28 mouse cellular contexts compared by ENCODE assay signal in the genomic region with DNA sequence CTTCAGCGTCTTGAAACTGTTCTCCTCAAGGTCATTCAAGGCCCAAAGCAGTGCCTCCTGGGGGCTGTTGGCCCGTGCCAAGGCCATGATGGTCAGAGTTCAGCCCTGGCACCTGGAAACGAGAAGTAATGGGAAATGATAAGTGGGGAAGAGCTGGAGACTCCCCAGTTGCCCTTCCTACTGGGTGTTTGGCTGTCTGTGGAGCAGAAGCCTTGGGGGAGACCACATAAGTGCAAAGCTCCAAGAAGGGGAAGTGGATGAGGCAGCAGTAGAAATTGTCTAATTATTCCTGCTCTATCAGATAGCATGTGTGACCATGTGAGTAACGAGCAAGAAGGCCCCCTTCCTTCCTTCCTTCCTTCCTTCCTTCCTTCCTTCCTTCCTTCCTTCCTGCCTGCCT. TPM values are rescaled to one million over a fixed set of nuclear protein-coding genes. Genes with fewer than 3 reads are reported as not detected.
"Had no signal": no experiment of that assay in that cellular context is flagged by ENCODE, and none has a peak within 500 bp of the region (broad histone marks: within the 10 kb centered on the region; RNA-seq: fewer than 3 reads in every experiment).

No protein-coding gene starts in this region.

- H3K36me3 ChIP-seq: kidney, embryonic 15.5 days; limb, embryonic 12.5 days; limb, embryonic 15.5 days had no signal

- H3K27ac ChIP-seq: kidney, embryonic 15.5 days; limb, embryonic 12.5 days; limb, embryonic 15.5 days; liver, embryonic 14.5 days; macrophage had no signal

- H3K9me3 ChIP-seq: kidney, embryonic 15.5 days; limb, embryonic 12.5 days; limb, embryonic 15.5 days had no signal

- H3K4me3 ChIP-seq: kidney, embryonic 15.5 days; limb, embryonic 12.5 days; limb, embryonic 15.5 days had no signal

- H3K4me1 ChIP-seq: kidney, embryonic 15.5 days; limb, embryonic 12.5 days; limb, embryonic 15.5 days had no signal

- H3K27me3 ChIP-seq: kidney, embryonic 15.5 days; limb, embryonic 12.5 days; limb, embryonic 15.5 days had no signal

- H3K4me2 ChIP-seq: kidney, embryonic 15.5 days; limb, embryonic 12.5 days; limb, embryonic 15.5 days; liver, embryonic 11.5 days; lung, embryonic 14.5 days; midbrain, embryonic 11.5 days had no signal

- DNase-seq: kidney, postnatal 10 days; kidney, postnatal 36 days; left cerebral cortex, postnatal 4 days; liver, postnatal 0 days; lung, embryonic 14.5 days; midbrain, embryonic 14.5 days; thymus, adult 18-20 months; thymus, postnatal 36 days had no signal

- H3K9ac ChIP-seq: kidney, embryonic 15.5 days; limb, embryonic 12.5 days; limb, embryonic 15.5 days; liver, embryonic 14.5 days; liver, postnatal 0 days; lung, embryonic 14.5 days had no signal

- ATAC-seq: liver, postnatal 0 days; lung, postnatal 0 days had no signal

RNA-seq across cellular contexts. Expression of gene Nlrp10, which starts 2.9 kb away (rescaled TPM):
- polyA plus RNA-seq: kidney, embryonic 15.5 days; liver, postnatal 0 days; midbrain, embryonic 11.5 days; midbrain, embryonic 14.5 days; midbrain, postnatal 0 days; neural tube, embryonic 11.5 days; neural tube, embryonic 14.5 days had no signal

RNA-seq across cellular contexts. Expression of gene Tub, which starts 23.1 kb away (rescaled TPM):
- total RNA-seq: megakaryocyte-erythroid progenitor cell, adult 5-6 weeks had no signal
- polyA plus RNA-seq: liver, postnatal 0 days; macrophage had no signal

RNA-seq across cellular contexts. Expression of gene Olfr519, which starts 32.8 kb away (rescaled TPM):
- total RNA-seq: layer of hippocampus, adult 8-10 months; layer of hippocampus, postnatal 10 days; left cerebral cortex, adult 8-10 months; left cerebral cortex, postnatal 14 days; left cerebral cortex, postnatal 4 days; megakaryocyte-erythroid progenitor cell, adult 5-6 weeks; midbrain, postnatal 0 days had no signal
- polyA plus RNA-seq: kidney, embryonic 15.5 days; limb, embryonic 12.5 days; limb, embryonic 15.5 days; liver, embryonic 11.5 days; liver, embryonic 14.5 days; liver, postnatal 0 days; lung, embryonic 14.5 days; lung, postnatal 0 days; macrophage; midbrain, embryonic 11.5 days; midbrain, embryonic 14.5 days; midbrain, postnatal 0 days; neural tube, embryonic 11.5 days; neural tube, embryonic 14.5 days; small intestine, adult 2 months; spleen, adult 2 months; stomach, embryonic 16.5 days; testis, adult 2 months had no signal

RNA-seq across cellular contexts. Expression of gene Olfr518, which starts 42.2 kb away (rescaled TPM):
- total RNA-seq: layer of hippocampus, adult 8-10 months; layer of hippocampus, postnatal 10 days; left cerebral cortex, adult 8-10 months; left cerebral cortex, postnatal 14 days; left cerebral cortex, postnatal 4 days; megakaryocyte-erythroid progenitor cell, adult 5-6 weeks; midbrain, postnatal 0 days had no signal
- polyA plus RNA-seq: kidney, embryonic 15.5 days; limb, embryonic 12.5 days; limb, embryonic 15.5 days; liver, embryonic 11.5 days; liver, embryonic 14.5 days; liver, postnatal 0 days; lung, embryonic 14.5 days; lung, postnatal 0 days; macrophage; midbrain, embryonic 11.5 days; midbrain, embryonic 14.5 days; midbrain, postnatal 0 days; neural tube, embryonic 11.5 days; neural tube, embryonic 14.5 days; small intestine, adult 2 months; spleen, adult 2 months; stomach, embryonic 16.5 days; testis, adult 2 months had no signal
